Mouse (Mus musculus) midbrain, embryonic 11.5 days (tissue): ENCODE data around the gene Ccnd3. TPM values are rescaled to one million over a fixed set of nuclear protein-coding genes. Genes with fewer than 3 reads are reported as not detected.

ENCODE experiments used
- polyA plus RNA-seq: library from polyadenylated mRNA; unstranded; fragments of >200 nt; fragmentation: Nextera tagmentation; extraction: Ambion mirVana; gene quantifications from 2 replicates; pipeline ENCODE4 v1.2.1, GENCODE M21; 2014

The Ccnd3 gene
- polyA plus RNA-seq, 1 experiment from 2014 or later, result 194 TPM

Other genes starting within 250 kb of the Ccnd3 start
- 73.5 and 77.5 TPM in 2 replicates for gene Mrps10, start 136.2 kb upstream of the Ccnd3 start, polyA plus RNA-seq
- 0.70 and 0.81 TPM in 2 replicates for gene Guca1b, start 119.7 kb upstream of the Ccnd3 start, polyA plus RNA-seq
- 1.5 and 1.8 TPM in 2 replicates for gene Guca1a, start 104.5 kb upstream of the Ccnd3 start, polyA plus RNA-seq
- gene AI661453, start 68.4 kb upstream of the Ccnd3 start, polyA plus RNA-seq, result 0.07 and 0.30 TPM in 2 replicates
- 0.18 and 0.41 TPM in 2 replicates for gene 1700001C19Rik, start 67.7 kb upstream of the Ccnd3 start, polyA plus RNA-seq
- gene Taf8, start 2.8 kb upstream of the Ccnd3 start, polyA plus RNA-seq, result 25.5 TPM in 2 replicates
- gene Bysl, start 106.4 kb downstream of the Ccnd3 start, polyA plus RNA-seq, result 29.6 and 30.4 TPM in 2 replicates
- 39.0 and 41.2 TPM in 2 replicates for gene Med20, start 106.5 kb downstream of the Ccnd3 start, polyA plus RNA-seq
- 1.4 and 1.8 TPM in 2 replicates for gene Gm20517, start 106.5 kb downstream of the Ccnd3 start, polyA plus RNA-seq
- gene Usp49, start 125.6 kb downstream of the Ccnd3 start, polyA plus RNA-seq, result 6.3 and 8.0 TPM in 2 replicates
- 359 and 375 TPM in 2 replicates for gene Tomm6, start 183.3 kb downstream of the Ccnd3 start, polyA plus RNA-seq
- gene Frs3, start 184.0 kb downstream of the Ccnd3 start, polyA plus RNA-seq, result 7.0 and 9.3 TPM in 2 replicates
- 1.7 and 2.3 TPM in 2 replicates for gene Gm21981, start 189.4 kb downstream of the Ccnd3 start, polyA plus RNA-seq
- gene Prickle4, start 189.7 kb downstream of the Ccnd3 start, polyA plus RNA-seq, result 0.72 and 2.1 TPM in 2 replicates
- gene Pgc, start 221.8 kb downstream of the Ccnd3 start, polyA plus RNA-seq, result not detected in 2 replicates
- 1.4 and 2.1 TPM in 2 replicates for gene Tfeb, start 232.0 kb downstream of the Ccnd3 start, polyA plus RNA-seq